Mouse (Mus musculus): Measurements from ENCODE around the gene Wdr45b. TPM values are rescaled to one million over a fixed set of nuclear protein-coding genes. Genes with fewer than 3 reads are reported as not detected.

The Wdr45b gene
- polyA plus RNA-seq, 1 experiment from 2014 or later: 82.1 TPM

Small RNA genes lying within 50 kb of the gene (microRNA-seq; reads per million reads assigned to microRNA genes)
- not detected for gene Mir7236

Other genes with a start within 250 kb of the Wdr45b start
- 0.09 TPM in 1 of 2 replicates, not detected in the other for gene Tex19.2, start 235.8 kb downstream of the Wdr45b start, polyA plus RNA-seq (2015; fragmentation: Nextera tagmentation; extraction: Ambion mirVana)
- not detected in 2 replicates for gene Tex19.1, start 208.3 kb downstream of the Wdr45b start, polyA plus RNA-seq (2015; fragmentation: Nextera tagmentation; extraction: Ambion mirVana)
- gene Uts2r, start 194.2 kb downstream of the Wdr45b start, polyA plus RNA-seq (2015; fragmentation: Nextera tagmentation; extraction: Ambion mirVana): 0.09 TPM in 1 of 2 replicates, not detected in the other
- 11.4 and 12.0 TPM in 2 replicates for gene Hexdc, start 150.0 kb downstream of the Wdr45b start, polyA plus RNA-seq (2015; fragmentation: Nextera tagmentation; extraction: Ambion mirVana)
- 16.8 and 17.2 TPM in 2 replicates for gene Ogfod3, start 149.7 kb downstream of the Wdr45b start, polyA plus RNA-seq (2015; fragmentation: Nextera tagmentation; extraction: Ambion mirVana)
- 37.0 and 41.2 TPM in 2 replicates for gene Cybc1, start 125.1 kb downstream of the Wdr45b start, polyA plus RNA-seq (2015; fragmentation: Nextera tagmentation; extraction: Ambion mirVana)
- gene Narf, start 117.2 kb downstream of the Wdr45b start, polyA plus RNA-seq (2015; fragmentation: Nextera tagmentation; extraction: Ambion mirVana): 74.0 and 78.9 TPM in 2 replicates
- gene Foxk2, start 94.5 kb downstream of the Wdr45b start, polyA plus RNA-seq (2015; fragmentation: Nextera tagmentation; extraction: Ambion mirVana): 13.4 and 14.2 TPM in 2 replicates
- gene Rab40b, start 33.8 kb upstream of the Wdr45b start, polyA plus RNA-seq (2015; fragmentation: Nextera tagmentation; extraction: Ambion mirVana): 4.1 and 4.3 TPM in 2 replicates
- gene Fn3krp, start 67.0 kb upstream of the Wdr45b start, polyA plus RNA-seq (2015; fragmentation: Nextera tagmentation; extraction: Ambion mirVana): 10.3 and 11.0 TPM in 2 replicates
- 2.3 and 2.5 TPM in 2 replicates for gene Fn3k, start 80.5 kb upstream of the Wdr45b start, polyA plus RNA-seq (2015; fragmentation: Nextera tagmentation; extraction: Ambion mirVana)
- 45.2 and 50.0 TPM in 2 replicates for gene Tbcd, start 97.5 kb upstream of the Wdr45b start, polyA plus RNA-seq (2015; fragmentation: Nextera tagmentation; extraction: Ambion mirVana)
- gene Zfp750, start 164.9 kb upstream of the Wdr45b start, polyA plus RNA-seq (2015; fragmentation: Nextera tagmentation; extraction: Ambion mirVana): 0.19 and 0.44 TPM in 2 replicates